Mouse (Mus musculus) layer of hippocampus, adult 9-11 months (tissue): ENCODE measurements around the gene Nudt13.

Experiments
- DNase-seq: peaks from one replicate; pipeline ENCODE4 v3.0.0; 2022

The Nudt13 gene

DNA sequence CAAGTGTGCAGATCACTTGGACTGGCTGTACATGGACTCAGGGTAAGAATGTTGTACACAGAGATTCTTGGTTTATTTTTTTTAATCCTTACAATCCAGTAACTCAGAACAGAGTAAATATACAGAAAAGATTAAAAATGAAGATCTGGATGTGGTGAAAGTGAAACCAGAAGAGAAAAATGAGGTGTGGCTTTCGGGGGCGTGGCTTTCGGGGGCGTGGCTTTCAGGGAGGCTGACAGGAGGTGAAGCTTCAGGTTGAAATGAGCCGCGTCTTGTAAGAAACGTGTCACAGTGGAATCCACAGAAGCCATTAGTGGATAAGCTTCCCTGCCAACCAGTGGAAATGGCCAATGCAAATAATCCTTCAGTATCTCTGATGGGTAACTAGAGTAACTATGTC, 46.4 kb downstream of the Nudt13 start:
- no peak for DNase-seq

DNA sequence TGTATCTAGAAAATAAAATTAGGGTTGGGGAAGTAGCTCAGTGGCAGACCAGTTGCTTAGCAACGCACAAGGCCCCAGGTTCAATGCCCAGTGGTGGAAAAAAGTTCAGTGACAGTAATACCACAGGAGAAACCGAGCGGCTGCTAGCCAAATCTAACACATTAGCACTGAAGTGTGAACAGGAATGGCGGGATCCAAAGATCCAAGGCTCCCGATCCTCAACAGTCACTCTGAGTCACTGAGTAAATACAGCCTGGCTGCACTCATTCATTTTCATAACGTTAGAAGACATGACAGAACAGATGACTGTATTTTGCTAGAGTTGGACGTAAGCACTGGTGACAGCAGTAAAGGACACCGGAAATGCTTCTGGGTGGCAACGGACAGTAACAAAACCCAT, 51.4 kb downstream of the Nudt13 start:
- no peak for DNase-seq

DNA sequence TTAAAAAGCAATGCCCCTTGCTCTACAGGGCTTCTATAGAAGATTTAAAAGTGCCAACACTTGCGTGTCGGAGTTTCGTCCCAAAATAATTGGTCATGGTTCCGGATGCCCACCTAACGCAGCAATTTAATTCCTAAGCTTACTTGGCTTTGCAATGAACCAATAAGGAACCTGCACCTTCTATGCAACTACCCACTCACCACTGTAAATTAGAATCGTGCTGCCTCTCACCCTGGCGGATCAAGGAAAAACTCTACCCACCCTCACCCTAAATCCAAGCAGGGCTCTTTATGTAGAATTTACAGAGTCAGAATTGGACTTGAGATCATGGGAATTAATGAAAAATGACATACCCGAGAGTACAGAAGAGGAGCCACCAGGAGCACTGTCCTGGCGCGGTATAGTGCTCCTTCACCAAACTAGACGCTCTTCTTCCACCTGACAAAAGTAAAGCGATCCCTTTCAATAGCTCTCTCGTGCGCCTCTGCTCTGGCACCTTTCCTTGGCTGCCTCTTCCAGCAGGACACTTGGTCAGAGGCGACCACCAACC, 53.0 kb downstream of the Nudt13 start:
- no peak for DNase-seq

DNA sequence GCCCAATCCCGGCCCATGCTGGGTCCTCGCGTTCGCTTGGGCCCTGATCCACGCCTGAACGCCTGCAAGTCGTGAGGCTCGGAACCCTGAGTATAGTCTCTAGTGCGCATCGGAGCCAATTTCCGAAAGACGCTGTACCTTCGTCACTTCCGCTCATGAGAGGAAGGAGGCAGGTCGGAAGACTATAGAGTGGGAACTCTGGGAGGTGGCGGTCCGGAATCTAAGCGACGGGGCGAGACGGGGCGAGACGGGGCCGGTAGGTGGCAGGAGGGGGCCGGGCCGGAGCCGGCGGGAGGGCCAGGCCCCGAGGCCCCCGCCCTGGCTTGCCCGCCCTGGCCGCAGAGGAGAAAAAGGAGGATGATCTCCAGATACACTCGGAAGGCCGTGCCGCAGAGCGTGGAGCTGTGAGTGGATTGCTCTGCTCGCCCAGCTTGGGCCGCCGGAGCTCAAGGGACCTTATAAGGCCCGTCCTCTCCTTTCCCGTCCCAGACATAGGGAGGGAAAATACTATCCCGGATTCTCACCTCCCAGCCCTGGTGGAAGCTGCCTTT, 53.6 kb downstream of the Nudt13 start, which contains the start of the genes Ecd and Fam149b:
Gene Ecd (minus strand): TSS at position 131 of the 551 bp plus-strand sequence.
Gene Fam149b (plus strand): TSS at position 172 of the 551 bp plus-strand sequence.
- peak; percentile 91 for DNase-seq

DNA sequence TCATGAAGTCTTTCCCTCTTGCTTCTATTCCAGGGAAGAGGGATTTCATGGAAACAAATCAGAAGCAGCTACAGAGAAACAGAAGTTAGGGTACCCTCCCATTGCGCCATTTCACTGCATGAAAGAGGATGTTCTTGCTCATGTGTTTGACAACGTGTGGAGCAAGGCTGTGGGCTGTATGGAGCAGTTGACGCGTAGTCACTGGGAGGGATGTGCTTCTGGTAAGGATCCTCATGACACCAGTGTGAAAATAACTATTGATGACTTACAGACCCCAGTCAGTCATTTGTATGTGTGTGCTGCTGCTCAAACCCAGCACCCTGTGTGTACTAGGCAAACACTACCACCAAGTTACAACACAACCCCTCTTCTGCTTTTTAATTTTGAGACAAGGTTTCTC, 68.7 kb downstream of the Nudt13 start:
- DNase-seq = no peak
